Mouse (Mus musculus): ENCODE data around the gene Mphosph9. TPM values are rescaled to one million over a fixed set of nuclear protein-coding genes. Genes with fewer than 3 reads are reported as not detected.

The Mphosph9 gene
- polyA plus RNA-seq, 1 experiment from 2014 or later = 2.9 TPM

DNA sequence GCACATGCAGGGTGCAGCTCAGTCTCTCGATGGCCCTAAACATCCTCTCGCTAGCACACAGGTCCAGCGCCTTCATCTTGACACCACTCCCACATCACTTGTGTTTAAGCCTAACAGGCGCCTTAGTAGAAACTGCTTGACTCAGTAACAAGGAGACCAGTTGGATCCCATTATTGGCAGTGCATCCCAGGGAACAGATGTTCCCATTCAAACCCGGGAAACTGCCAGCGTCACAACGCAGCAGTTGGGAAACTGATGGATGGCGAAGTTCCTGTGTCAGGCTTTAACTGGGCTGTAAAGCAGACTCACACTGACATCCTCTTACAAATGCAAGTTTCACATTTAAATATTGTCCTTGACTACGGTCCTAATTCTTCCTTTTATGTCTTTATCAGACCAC, 10.1 kb upstream of the Mphosph9 start:
- Histone ChIP-seq H3K4me1 (replicated peaks; ENCODE audit: control insufficient read depth, insufficient read depth) (no peaks in the 10 kb centered on the region), H3K9me3 (ENCODE audit: control insufficient read depth, low read length) (no peaks in the 10 kb centered on the region), H3K36me3 (ENCODE audit: control insufficient read depth, insufficient read depth, low read length) (no peaks in the 10 kb centered on the region), H3K4me3 (ENCODE audit: low read depth, low read length) (no peak overlapping the region), H3K27ac (replicated peaks) (peak overlapping the region; percentile 13; the same call in 1 of the 2 replicates), H3K4me2 (replicated peaks; ENCODE audit: low read depth) (no peak overlapping the region), H3K27me3 (ENCODE audit: control insufficient read depth, insufficient read depth, low read length) (no peaks in the 10 kb centered on the region), H3K9ac (ENCODE audit: low read length) (no peak overlapping the region)
- WGBS = 39% methylated on average over 9 of the region's 9 CpGs
- TF ChIP-seq EP300 (optimal IDR thresholded peaks at IDR 0.05) (no peak), CTCF (IDR thresholded peaks at IDR 0.05; ENCODE audit: low read depth) (no peak)
- no peak for DNase-seq (ENCODE audit: low spot score)
- no peak for ATAC-seq (ENCODE audit: low FRiP score, low TSS enrichment)

- no peaks in the 10 kb centered on the region for H3K27me3 ChIP-seq (ENCODE audit: control insufficient read depth, insufficient read depth, low read length)
- no peak for TF ChIP-seq EP300 (optimal IDR thresholded peaks at IDR 0.05)
- no peak for TF ChIP-seq CTCF (IDR thresholded peaks at IDR 0.05; ENCODE audit: low read depth)
- DNase-seq (ENCODE audit: low spot score) (no peak), ATAC-seq (ENCODE audit: low FRiP score, low TSS enrichment) (peak; percentile 11; the same call in 1 of the 2 replicates)
- H3K9me3 ChIP-seq (ENCODE audit: control insufficient read depth, low read length) = no peaks in the 10 kb centered on the region
- H3K4me1 ChIP-seq (replicated peaks; ENCODE audit: control insufficient read depth, insufficient read depth) = no peaks in the 10 kb centered on the region
- H3K9ac ChIP-seq (ENCODE audit: low read length) = no peak overlapping the region
- H3K4me2 ChIP-seq (replicated peaks; ENCODE audit: low read depth) = no peak overlapping the region
- no peaks in the 10 kb centered on the region for H3K36me3 ChIP-seq (ENCODE audit: control insufficient read depth, insufficient read depth, low read length)
- no peak overlapping the region for H3K4me3 ChIP-seq (ENCODE audit: low read depth, low read length)
- no peak overlapping the region for H3K27ac ChIP-seq (replicated peaks)
- 91% methylated on average over 9 of the region's 9 CpGs for WGBS
Observed at GRCm38 (mm10) chr5:124337103-124337502, 9.3 kb upstream of the Mphosph9 start.

- Histone ChIP-seq H3K27me3 (ENCODE audit: control insufficient read depth, insufficient read depth, low read length) (no peaks in the 10 kb centered on the region), H3K4me1 (replicated peaks; ENCODE audit: control insufficient read depth, insufficient read depth) (no peaks in the 10 kb centered on the region), H3K4me2 (replicated peaks; ENCODE audit: low read depth) (no peak overlapping the region), H3K36me3 (ENCODE audit: control insufficient read depth, insufficient read depth, low read length) (no peaks in the 10 kb centered on the region), H3K9me3 (ENCODE audit: control insufficient read depth, low read length) (no peaks in the 10 kb centered on the region), H3K27ac (replicated peaks) (peak overlapping the region; percentile 35; the same call in 1 of the 2 replicates), H3K9ac (ENCODE audit: low read length) (no peak overlapping the region), H3K4me3 (ENCODE audit: low read depth, low read length) (no peak overlapping the region)
- TF ChIP-seq EP300 (optimal IDR thresholded peaks at IDR 0.05) = no peak
- no peak for TF ChIP-seq CTCF (IDR thresholded peaks at IDR 0.05; ENCODE audit: low read depth)
- DNase-seq (ENCODE audit: low spot score) = no peak
- ATAC-seq (ENCODE audit: low FRiP score, low TSS enrichment) = no peak; the same call in 1 of the 2 replicates
- WGBS = 58% methylated on average over 6 of the region's 6 CpGs
Observed at GRCm38 (mm10) chr5:124334392-124334791, 6.6 kb upstream of the Mphosph9 start.

GRCm38 (mm10) chr5:124330086-124330485, 2.3 kb upstream of the Mphosph9 start:
- Histone ChIP-seq H3K9ac (ENCODE audit: low read length) (no peak overlapping the region), H3K4me3 (ENCODE audit: low read depth, low read length) (no peak overlapping the region), H3K4me1 (replicated peaks; ENCODE audit: control insufficient read depth, insufficient read depth) (0 out of 2 replicates have a peak, but pooled peaks cover 3% of the 10 kb centered on the region), H3K4me2 (replicated peaks; ENCODE audit: low read depth) (no peak overlapping the region), H3K9me3 (ENCODE audit: control insufficient read depth, low read length) (no peaks in the 10 kb centered on the region), H3K27ac (replicated peaks) (no peak overlapping the region), H3K27me3 (ENCODE audit: control insufficient read depth, insufficient read depth, low read length) (no peaks in the 10 kb centered on the region), H3K36me3 (ENCODE audit: control insufficient read depth, insufficient read depth, low read length) (no peaks in the 10 kb centered on the region)
- TF ChIP-seq CTCF (IDR thresholded peaks at IDR 0.05; ENCODE audit: low read depth) (no peak), EP300 (optimal IDR thresholded peaks at IDR 0.05) (no peak)
- ATAC-seq (ENCODE audit: low FRiP score, low TSS enrichment) (no peak), DNase-seq (ENCODE audit: low spot score) (no peak)
- WGBS = 94% methylated on average over 6 of the region's 6 CpGs

- Histone ChIP-seq H3K9me3 (ENCODE audit: control insufficient read depth, low read length) (no peaks in the 10 kb centered on the region), H3K27ac (replicated peaks) (peak overlapping the region; percentile 91; the same call in 1 of the 2 replicates), H3K4me3 (ENCODE audit: low read depth, low read length) (peak overlapping the region; percentile 64), H3K27me3 (ENCODE audit: control insufficient read depth, insufficient read depth, low read length) (no peaks in the 10 kb centered on the region), H3K4me1 (replicated peaks; ENCODE audit: control insufficient read depth, insufficient read depth) (0 out of 2 replicates have a peak, but pooled peaks cover 3% of the 10 kb centered on the region), H3K9ac (ENCODE audit: low read length) (peak overlapping the region; percentile 67), H3K4me2 (replicated peaks; ENCODE audit: low read depth) (peak overlapping the region; percentile 64), H3K36me3 (ENCODE audit: control insufficient read depth, insufficient read depth, low read length) (no peaks in the 10 kb centered on the region)
- no peak for TF ChIP-seq EP300 (optimal IDR thresholded peaks at IDR 0.05)
- no peak for TF ChIP-seq CTCF (IDR thresholded peaks at IDR 0.05; ENCODE audit: low read depth)
- ATAC-seq (ENCODE audit: low FRiP score, low TSS enrichment) (no peak), DNase-seq (ENCODE audit: low spot score) (no peak)
- WGBS = 5% methylated on average over 8 of the region's 8 CpGs
Observed at GRCm38 (mm10) chr5:124326829-124327228, 943 bp downstream of the Mphosph9 start.

GRCm38 (mm10) chr5:124317648-124318047, 10.1 kb downstream of the Mphosph9 start:
- no peak overlapping the region for H3K4me2 ChIP-seq (replicated peaks; ENCODE audit: low read depth)
- H3K27me3 ChIP-seq (ENCODE audit: control insufficient read depth, insufficient read depth, low read length) = no peaks in the 10 kb centered on the region
- H3K4me1 ChIP-seq (replicated peaks; ENCODE audit: control insufficient read depth, insufficient read depth) = no peaks in the 10 kb centered on the region
- 68% methylated on average over 7 of the region's 7 CpGs for WGBS
- TF ChIP-seq EP300 (optimal IDR thresholded peaks at IDR 0.05) = no peak
- TF ChIP-seq CTCF (IDR thresholded peaks at IDR 0.05; ENCODE audit: low read depth) = no peak
- H3K4me3 ChIP-seq (ENCODE audit: low read depth, low read length) = no peak overlapping the region
- H3K9ac ChIP-seq (ENCODE audit: low read length) = no peak overlapping the region
- no peaks in the 10 kb centered on the region for H3K9me3 ChIP-seq (ENCODE audit: control insufficient read depth, low read length)
- peaks cover under 1% of the 10 kb centered on the region; the same call in 1 of the 2 replicates for H3K36me3 ChIP-seq (ENCODE audit: control insufficient read depth, insufficient read depth, low read length)
- no peak overlapping the region for H3K27ac ChIP-seq (replicated peaks)
- ATAC-seq (ENCODE audit: low FRiP score, low TSS enrichment) (no peak), DNase-seq (ENCODE audit: low spot score) (no peak)
